Mouse (Mus musculus) R1 (cell line): ENCODE data around the gene Shb.

ENCODE experiments used
- DNase-seq: peaks from one replicate; pipeline ENCODE4 v3.0.0-alpha.2; 2018; ENCODE audit warnings: low read depth, low spot score

Gene Shb

DNA sequence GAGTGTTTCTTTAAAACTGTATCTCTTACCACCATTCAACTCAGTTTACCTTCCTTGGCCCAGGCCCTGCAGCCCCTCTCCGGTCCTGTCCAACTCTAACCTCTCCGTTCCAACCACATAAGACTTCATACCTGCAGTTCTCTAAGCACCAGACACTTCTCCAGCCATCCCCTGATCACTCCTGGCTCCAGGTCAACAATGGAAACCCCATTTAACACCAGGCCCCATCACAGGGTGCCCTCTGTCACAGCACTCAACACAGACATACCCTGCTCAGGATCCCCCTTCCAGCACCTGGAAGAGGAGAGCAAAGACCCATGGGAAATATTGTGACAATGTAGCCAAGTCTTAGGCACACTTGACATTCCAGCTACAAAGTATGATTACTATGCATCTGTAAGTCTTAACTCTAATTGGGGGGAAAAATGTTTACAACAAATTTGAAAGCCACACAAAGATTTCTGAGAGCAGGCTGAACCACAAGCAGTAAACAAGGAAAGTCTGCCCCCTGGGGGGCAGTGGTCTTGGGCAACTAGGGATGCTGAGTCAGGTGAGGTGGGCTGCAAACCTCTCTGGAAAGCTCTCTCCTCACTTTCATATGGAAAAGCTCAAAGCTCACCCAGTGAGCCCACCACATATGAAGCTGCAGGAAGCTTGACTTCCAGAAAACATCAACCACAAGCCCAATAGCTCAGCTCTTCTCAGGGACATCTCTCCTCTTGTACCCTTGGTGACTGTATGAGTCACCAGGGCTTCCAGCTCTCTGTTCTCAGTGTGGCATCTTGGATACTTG is 4.5 kb downstream of the Shb start:
- DNase-seq = no peak

DNA sequence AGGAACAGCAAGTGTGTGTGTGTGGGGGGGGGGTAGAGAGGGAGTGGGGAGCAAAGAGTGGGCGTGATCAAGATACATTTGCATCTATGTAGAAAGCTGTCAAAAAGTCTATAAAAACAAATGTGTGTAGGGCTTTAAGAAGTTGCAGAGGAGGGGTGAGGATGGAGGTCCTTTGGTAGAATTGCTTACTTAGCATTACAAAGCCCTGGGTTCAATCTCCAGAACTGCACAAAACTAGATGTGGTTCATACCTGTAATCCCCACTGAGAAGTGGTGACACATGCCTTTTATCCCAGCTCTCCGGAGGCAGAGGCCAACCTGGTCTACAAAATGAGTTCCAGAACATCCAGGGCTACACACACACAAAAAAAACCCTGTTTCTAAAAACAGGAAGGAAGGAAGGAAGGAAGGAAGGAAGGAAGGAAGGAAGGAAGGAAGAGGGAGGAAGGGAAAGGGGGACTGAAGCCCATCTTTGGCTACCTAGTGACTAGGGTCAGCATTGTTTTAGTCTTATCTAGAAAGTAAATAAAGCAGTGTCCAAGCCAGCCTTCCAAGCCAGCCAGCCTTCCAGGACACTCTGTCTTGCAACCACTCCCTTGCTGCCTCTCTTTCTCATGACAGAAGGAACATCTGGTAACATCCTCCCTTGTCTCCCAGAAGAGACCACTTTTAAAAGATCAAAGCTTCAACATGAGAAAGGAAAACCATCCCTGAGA is 5.3 kb downstream of the Shb start:
- DNase-seq = peak; percentile 51

DNA sequence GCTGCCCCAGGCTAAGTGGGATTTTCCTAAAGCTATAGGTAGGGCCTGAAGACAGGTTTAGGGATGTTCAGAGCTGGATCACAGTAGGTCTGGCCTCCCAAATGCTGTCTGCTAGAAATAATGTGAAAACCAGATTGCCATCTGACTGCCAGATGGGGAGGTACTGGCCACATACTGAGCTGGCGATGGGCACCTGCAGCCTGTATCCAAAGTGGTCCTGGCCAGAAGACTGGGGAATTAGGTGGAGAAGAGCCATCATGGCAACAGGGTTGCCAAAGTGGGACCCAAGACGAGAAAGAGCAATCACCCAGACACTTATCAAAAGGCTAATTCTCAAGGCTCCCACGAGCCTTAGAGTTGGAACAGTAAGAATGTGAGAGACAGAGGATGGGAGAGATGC is 6.1 kb downstream of the Shb start:
- DNase-seq = no peak

DNA sequence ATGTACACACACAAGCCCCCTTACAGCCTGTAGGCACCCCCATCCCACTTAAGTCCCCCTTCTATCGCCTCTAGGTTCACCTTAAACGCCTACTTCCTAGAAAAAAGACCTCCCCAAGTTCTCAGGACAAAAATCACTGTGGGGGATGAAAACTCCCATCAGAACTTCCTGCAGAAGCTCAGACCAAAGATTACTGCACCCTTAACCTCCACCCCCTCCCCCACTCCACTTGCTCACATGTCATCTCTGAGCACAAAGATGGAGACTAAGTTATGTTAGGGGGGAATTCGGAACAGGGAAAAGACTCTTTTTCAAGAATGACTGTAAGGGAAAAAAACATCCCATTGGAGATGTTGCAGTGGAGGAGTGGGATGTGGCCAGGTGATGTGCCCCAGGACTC is 6.7 kb downstream of the Shb start:
- DNase-seq = no peak

DNA sequence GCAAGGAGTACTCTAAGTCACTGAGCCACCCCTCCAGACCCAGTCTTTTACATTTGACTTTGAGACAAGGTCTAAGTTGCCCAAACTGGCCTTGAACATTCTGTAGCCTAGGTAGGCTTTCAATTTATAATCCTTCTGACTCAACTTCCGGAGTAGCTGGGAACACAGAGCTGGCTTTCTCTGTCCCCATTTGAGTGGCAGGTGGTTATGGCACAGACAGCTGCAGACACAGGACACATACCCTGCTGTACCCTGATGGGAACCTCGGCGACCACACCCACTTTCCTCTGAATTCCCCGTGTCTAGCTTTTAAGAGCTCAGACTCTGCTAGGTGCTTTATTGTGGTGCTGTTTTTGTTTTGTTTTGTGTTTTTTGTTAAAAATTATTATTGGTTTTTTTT is 7.7 kb downstream of the Shb start:
- DNase-seq = peak; percentile 66

DNA sequence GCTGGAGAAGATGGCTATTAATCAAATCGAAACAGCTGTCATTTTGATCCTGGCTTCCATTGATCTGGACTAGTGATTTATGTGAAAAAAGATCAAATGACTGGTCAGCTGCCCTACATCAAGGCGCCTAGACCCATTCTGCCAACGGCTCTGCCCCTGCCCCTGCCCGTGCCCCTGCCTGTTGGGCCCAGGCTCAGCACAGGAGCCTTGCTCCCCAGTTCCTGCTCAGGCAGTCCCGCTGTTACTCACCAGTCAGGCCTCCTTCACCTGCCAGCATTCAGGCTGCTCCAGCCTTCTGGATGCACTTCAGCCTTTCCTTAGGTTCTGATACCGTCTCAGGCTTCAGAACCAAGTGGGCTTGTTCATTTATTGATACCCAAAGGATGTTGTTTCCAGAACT is 8.9 kb downstream of the Shb start:
- no peak for DNase-seq

DNA sequence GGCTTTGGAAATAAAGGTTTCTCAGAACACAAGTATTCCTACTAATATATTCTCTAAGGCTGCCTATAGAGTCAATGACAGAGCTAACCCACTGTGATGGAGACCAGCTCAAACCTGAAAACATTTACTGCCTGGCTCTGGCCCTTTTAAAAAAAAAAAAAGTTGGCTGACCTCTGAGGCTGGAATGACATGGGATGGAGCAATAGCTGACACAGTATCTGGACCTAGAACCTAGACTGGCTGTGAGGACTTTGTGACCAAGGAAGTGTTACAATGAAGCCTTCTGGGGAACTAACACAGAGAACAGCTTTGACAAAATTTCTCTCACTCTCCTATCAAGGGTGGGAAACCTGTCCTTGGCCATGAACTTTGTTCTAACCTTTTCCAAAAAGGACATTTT is 9.3 kb downstream of the Shb start:
- DNase-seq = no peak

DNA sequence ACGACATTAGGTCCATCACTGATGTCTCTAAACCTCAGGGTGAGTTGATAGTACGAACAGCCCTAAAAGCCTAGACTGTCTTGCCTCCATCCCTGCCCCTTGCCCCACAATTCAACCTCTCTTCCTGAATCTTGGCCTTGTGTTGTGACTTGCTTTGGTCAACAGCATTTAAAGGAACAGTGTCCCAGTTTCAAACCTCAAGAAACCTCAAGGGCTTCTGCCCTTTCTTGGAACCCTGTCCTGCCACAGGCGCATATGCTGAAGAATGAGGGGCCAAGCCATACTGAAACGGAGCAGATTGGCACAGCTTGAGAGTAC is 9.7 kb downstream of the Shb start:
- no peak for DNase-seq

DNA sequence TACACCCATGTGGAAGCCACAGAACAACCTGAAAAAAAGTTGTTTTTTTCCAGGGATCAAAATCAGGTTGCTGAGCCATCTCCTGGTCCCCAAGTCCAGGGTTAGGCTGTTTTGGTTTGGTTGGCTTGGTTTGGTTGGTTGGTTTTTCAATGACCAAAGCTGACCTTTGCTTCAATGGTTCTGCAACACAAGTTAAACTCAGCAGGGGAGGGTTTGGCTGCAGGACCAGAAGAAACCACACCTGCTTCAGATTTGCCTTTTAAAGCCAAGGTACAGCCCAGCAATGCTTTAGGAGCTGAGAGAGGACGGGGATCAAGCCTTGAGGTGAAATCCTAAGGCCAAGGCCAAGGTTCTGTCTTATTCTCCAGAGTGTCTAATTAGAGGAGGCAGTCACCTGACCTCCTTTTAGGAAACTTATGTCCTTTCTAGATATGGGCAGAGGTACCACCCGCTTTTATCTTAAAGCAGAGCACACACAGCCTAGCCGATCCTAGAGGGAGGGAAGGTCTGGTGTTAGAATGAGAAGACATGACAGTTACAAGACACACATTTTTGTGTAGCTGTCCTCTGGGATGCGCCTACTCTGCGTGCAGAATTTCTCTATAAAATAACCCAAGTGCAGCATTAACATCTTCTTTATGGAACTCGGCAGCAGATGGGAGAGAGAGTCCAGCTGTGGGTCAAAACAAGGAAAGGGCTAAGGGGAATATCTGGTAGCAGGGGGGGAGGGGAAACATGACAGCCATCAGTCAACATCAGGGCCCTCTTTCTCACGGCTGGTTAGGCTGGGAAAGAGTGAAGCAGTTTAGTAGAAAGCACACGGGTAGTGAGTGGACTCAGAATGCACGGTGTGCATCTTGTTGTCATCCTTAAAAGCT is 10.3 kb downstream of the Shb start:
- DNase-seq = peak; percentile 45

DNA sequence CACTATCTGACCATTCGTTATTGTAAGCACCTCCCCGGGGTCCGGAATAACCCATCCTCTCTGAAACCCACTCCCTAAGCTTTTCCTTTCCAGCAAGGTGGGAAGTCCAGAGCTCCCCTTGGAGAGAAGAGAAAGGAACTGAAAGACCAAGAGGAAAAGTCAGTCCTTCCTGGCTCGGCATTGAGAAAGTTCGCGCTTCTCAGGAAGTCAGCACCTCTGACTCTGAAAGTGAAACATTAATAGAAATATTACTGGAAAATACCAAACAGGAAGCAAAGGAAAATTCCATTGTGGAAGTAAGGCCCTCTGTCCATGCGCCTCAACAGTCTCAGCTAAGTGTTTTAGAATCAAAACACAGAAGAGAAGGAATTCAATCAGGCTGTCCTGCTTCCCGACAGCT is 11.9 kb downstream of the Shb start:
- no peak for DNase-seq

DNA sequence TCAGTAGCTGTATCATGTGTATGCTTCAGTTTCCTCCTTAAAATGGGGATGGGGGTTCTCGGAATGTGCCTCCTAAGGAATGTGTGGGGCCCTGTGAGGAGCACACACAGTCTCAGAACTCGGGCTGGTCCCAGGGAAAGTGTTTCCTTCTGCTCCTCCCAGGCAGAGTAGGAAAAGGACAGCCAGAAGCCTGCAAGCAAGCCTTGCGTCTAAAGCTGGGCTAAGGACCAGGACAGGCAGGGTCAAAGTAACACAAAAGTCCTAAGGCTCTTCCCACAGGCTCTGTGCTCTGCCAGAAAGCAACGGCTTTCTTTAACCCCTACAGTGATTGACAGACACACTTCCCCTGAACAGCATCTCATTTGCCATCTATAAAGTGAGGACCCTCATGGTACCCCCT is 14.9 kb downstream of the Shb start:
- no peak for DNase-seq

DNA sequence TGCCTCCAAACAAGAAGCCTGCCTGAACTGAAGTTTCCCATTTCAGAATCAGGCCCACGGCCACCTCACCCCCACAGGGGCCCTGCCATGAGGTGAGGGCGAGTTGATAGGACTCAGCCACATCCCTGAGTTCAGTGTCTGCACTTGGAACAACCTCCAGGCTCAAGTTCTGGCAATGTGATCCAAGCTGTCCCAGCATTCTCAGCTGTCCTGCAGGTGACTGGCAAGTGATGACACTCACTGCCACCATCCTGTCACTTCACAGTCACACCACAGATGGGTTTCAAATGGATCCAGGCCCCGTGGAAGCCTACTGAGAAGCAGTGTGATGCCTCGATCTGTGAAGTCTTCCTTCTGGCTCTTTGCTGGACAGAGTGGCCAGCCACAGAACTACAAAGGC is 16.4 kb downstream of the Shb start:
- DNase-seq = no peak

DNA sequence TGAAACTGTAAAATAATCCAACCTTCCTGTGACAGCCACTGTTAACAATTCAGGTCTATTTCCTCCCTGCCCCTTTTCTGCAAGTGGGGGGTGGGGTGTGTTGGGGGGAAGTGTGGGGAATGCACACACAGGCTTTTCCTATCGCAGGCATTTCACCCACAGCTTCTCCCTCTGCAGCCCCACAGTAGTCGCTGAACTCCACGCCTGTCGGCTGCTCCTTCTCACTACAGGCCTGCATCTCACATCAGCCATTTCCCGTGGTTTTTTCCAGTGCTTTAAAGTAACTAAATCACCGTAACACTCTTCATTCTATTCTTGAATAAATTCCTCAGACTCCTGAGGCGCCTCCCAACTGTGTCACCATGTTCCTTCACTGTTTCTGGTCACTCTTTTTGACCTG is 17.9 kb downstream of the Shb start:
- DNase-seq = peak; percentile 69

DNA sequence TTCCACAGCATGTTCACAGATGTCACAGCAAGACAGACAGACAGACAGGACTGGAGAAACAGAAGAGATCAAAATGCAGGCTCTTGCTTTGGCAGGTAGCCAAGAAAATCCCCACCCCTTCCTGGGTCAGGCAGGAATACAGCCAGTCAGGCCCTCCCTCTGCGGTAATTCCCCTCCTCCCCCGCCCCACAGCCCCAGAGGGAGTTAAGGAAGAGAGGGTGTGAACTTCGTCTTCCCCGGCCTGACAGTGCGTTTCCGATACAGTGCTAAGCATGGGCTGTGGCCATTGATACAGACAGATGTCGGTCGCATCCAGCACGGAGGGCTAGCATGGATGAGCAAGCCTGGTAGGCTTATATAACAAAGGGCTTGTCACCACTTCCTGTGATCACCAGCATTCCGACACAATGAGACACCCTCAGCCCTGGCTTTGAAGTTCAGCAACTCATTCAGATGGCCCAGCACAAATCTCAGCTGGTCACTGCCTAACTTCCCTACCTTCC is 18.4 kb downstream of the Shb start:
- DNase-seq = peak; percentile 96

DNA sequence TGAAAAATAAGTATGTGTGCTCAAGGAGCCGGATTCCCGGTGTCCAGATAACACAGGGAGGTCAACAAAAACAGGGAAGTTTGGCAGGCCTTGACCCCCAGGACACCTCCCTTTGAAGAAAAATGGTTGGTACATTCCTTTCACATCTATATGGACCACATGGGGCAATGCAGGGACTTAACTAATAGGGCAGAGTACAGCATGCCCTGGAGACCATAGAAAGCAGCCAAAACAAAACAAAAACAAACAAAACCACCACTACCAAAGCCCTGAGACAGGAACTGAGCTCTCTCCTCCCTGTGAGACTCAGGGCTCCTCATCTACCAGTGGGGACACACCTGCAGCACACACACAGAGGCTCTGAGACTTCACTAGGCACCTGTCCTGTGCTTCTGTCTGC is 18.9 kb downstream of the Shb start:
- no peak for DNase-seq

DNA sequence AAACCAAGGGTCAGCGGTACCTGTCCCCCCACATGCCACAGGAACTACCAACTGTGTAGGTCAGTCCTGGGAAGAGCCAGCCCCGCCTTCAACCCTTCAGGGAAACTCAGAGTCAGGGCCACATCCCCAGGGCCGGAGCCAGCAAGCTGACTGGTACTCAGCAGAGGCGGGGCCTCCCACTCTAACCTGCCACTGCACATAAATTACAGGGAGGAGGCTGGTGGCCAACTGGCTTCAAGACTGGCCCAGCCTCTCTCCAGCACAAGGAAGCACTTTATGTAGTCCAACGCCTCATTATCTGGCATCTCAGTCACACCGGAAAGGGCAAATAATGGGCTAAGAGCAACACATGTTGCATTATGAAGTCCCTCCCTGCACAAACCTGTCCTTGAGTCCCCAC is 22.1 kb downstream of the Shb start:
- DNase-seq = no peak

DNA sequence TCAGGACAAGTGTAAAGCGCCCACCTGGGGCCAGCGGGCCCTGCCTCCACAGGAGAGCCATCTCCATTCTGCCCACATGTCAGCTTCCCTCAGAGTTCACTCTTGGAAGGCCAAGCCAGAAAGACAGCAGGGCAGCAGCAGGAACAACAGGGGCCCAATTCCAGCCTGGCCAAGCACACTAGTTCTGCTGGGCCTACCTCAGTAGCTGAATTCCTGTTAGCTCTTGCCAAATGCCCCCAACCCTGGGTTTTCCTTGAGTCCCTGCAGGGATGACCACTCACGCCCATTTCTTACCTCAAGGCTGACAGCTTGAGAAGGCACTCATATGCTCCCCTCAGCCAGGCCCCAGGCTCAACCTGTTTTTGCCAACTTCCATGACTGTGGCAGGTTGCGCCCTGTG is 22.9 kb downstream of the Shb start:
- no peak for DNase-seq

DNA sequence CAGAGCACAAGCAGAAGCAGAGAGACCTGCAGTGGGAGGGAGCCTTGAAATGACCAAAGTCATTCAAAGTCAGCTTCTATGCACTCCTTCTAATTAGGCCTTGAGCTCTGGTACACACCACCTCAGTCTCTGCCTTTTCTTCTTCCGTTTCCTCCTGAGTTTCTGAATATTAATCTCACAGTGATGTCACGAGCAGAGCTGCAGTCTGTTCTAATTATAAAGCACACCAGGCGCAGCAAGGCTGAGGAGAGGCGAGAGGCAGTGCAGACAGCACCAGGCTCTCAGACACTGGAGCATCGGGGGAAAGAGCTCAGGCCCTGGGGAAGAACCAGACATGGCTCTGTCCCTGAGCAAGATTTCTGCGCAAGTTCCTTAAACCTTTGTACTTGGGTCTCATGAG is 23.8 kb downstream of the Shb start:
- no peak for DNase-seq

DNA sequence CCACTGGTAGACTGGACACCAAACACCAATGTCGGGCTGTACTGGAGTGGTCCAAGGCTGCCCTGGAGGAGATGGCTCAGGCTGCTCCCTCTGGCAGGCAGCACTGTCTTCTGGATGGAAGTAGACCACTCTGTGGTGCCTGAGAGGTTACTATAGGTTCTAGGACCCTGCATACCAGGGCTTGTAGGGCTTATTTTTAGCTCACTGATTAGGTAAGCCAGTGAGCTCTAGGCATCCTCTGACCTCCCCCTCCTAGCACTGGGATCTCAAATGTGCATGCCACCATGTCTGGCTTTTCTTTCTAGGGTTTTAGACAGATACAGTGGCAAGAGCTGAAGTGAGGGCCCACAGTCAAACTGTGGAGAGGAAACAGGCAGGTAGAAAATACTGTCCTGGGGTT is 24.8 kb downstream of the Shb start:
- DNase-seq = no peak

DNA sequence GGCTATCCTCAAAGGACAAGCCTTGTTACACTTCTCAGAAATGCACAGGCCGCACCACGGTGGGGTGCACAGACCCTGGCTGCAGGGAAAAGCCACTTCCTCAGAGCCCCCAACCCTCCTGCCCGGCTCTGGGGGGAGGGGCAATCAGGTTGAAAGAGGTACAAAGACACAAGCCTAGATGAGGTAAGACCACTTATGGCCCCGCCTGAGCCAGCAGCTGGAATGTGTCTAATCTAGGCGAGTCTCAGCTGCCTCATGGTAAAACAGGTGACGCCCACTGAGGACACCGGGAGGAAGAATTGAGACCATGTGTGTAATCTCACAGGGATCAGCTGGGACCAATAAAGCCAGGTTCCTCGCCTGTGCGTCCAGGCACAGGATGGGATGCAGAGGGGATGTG is 25.2 kb downstream of the Shb start:
- peak; percentile 85 for DNase-seq

DNA sequence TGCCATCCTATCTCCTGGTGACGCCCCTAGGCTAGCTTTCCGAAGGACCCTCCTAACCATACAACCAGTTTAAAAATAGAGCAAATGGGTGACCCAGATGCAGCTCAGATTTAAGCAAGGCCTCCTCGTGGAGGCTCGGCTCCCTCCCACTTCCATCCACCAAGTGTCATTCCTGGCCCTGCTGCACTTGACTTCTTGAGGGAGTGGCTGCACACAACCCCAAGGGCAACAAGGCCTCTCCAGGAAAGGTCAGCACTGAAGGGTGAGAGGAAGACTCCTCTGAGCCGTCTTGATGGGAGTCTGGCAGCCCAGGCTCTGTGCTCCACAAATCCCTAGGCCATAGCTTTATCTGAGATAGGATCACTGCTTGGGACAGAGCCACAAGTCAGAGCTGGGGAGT is 25.7 kb downstream of the Shb start:
- peak; percentile 54 for DNase-seq

DNA sequence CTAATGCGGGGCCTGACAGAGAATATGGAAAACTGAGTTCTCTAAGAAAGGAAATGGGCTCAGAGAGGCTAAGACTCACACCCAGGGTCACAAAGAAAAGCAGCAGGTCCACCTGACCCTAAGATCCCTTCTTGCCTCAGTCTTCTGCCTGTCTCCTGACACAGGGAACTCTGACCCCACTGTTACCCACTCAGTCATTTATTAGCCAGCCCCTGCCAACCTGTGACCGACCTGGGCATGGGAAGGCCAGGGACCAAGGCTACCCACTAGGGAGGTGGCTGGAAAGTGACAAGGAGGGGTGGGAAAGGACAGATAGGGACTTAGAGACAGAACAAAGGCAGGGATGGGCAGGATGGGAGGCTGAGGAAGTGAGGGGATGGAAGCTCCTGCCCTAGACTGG is 26.6 kb downstream of the Shb start:
- no peak for DNase-seq
